Mouse (Mus musculus) liver, embryonic 14.5 days (tissue): ENCODE measurements around the gene Atp8a2.

ENCODE experiments used
- CTCF ChIP-seq: IDR thresholded peaks from 2 replicates; pipeline ENCODE4 v1.5.1; 2016; ENCODE audit warnings: antibody characterized with exemption, low read depth, control low read depth
- EP300 ChIP-seq: IDR thresholded peaks from 2 replicates; pipeline ENCODE4 v1.6.1; 2016; ENCODE audit warnings: antibody characterized with exemption, low read depth

DNA sequence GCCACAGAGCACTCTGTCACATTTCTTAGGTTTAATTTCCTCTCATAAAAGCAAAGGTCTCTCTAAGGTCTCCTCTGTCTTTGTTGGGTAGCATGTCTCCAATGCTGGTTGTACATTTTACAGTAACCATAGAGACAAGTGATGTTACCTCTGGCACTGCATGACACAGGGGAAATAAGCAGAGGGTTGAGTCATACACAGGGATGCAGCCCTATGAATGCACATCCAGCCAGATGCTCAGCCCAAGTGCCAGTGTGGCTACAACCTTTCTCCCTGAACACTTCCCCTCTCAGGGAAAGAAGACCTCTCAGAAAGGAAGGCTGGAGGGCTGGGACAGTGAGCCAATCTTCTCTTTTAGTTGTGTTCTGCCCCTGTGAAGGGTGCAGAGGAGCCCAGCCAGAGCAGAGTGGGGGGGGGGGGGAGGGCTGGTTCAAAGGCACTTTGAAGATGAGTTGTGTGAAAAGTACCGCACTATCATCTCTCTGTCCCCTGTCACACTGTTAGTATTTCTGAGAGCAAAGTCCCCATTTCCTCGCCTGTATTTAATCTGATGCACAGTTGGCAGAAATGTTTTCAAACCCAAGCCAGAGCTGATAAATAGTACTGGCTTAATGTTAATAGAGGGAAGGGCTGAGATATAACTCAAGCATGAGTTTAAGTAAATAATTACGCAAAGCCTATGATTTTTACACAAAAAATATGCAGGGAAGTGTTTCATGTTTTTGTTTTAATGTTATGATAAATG lies 467.5 kb downstream of the Atp8a2 start:
- no peak for TF ChIP-seq CTCF
- no peak for TF ChIP-seq EP300
